19 mouse cellular contexts compared by ENCODE assay signal in the genomic region with DNA sequence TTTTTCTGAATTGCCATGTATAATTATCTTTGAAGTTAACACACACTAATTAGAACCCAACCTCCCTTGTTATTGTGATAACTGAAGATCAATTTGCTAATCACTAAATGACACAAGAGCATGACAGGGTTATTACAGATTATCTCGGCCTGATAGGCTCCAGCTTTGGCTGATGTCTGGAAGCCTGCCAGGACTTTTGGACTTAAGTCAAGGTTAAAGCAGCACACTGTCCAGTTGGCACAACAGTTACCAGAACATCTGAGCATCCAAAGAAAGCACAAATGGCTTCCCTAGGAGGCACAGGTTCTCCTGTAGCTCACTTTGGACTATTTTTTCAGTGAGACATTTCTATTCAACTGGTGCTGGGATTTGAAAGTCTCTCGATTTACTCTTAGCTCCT.
DNase-seq lines count a peak whose midpoint lies in the region; TF ChIP-seq lines count a peak whose summit lies in the region.
"Had no signal": no experiment of that assay in that cellular context is flagged by ENCODE, and none has a peak within 500 bp of the region (broad histone marks: within the 10 kb centered on the region; RNA-seq: fewer than 3 reads in every experiment).

No protein-coding gene starts in this region.

- no peaks in the 10 kb centered on the region for H3K4me1 ChIP-seq in kidney, adult 2 months (ENCODE audit: control insufficient read depth, insufficient read depth, low read length)
- no peaks in the 10 kb centered on the region for H3K4me1 ChIP-seq in heart, adult 2 months (ENCODE audit: control insufficient read depth, insufficient read depth, low read length)
- H3K4me1 ChIP-seq: heart, embryonic 15.5 days; hindbrain, embryonic 10.5 days; megakaryocyte, embryonic 14.5 days; neural tube, embryonic 13.5 days had no signal

- H3K36me3 ChIP-seq in kidney, adult 2 months (ENCODE audit: control insufficient read depth, insufficient read depth, low read length), result no peaks in the 10 kb centered on the region
- H3K36me3 ChIP-seq in heart, adult 2 months (ENCODE audit: control insufficient read depth, insufficient read depth, low read length), result no peaks in the 10 kb centered on the region
- H3K36me3 ChIP-seq: forebrain, embryonic 15.5 days; heart, embryonic 15.5 days; hindbrain, embryonic 10.5 days; neural tube, embryonic 13.5 days had no signal

- TF ChIP-seq CTCF in kidney, adult 2 months (conservative IDR thresholded peaks at IDR 0.05; ENCODE audit: insufficient read depth, insufficient read length, low read depth, low read length), result no peak
- TF ChIP-seq CTCF in heart, adult 2 months (IDR thresholded peaks at IDR 0.05), result no peak

- 68% methylated on average over 2 of the region's 2 CpGs for WGBS in kidney, adult 2 months
- WGBS in heart, adult 2 months, result 69% methylated on average over 2 of the region's 2 CpGs

- no peak overlapping the region for H3K9ac ChIP-seq in heart, adult 2 months (ENCODE audit: low read depth, low read length)
- H3K9ac ChIP-seq: forebrain, embryonic 15.5 days; heart, embryonic 15.5 days; liver, postnatal 0 days; neural tube, embryonic 13.5 days had no signal

- TF ChIP-seq POLR2A in kidney, adult 2 months (IDR thresholded peaks at IDR 0.05; ENCODE audit: low read depth, low read length), result no peak
- no peak for TF ChIP-seq POLR2A in heart, adult 2 months (IDR thresholded peaks at IDR 0.05; ENCODE audit: insufficient read depth, low read depth, low read length)

- no peak overlapping the region for H3K4me3 ChIP-seq in kidney, adult 2 months (ENCODE audit: insufficient read depth, low read depth, low read length)
- no peak overlapping the region for H3K4me3 ChIP-seq in heart, adult 2 months
- H3K4me3 ChIP-seq: forebrain, embryonic 15.5 days; heart, embryonic 15.5 days; hindbrain, embryonic 10.5 days; megakaryocyte, embryonic 14.5 days; neural tube, embryonic 13.5 days had no signal

- H3K27ac ChIP-seq in kidney, adult 2 months (ENCODE audit: insufficient read depth, low read depth, low read length), result no peak overlapping the region
- no peak overlapping the region for H3K27ac ChIP-seq in heart, adult 2 months
- H3K27ac ChIP-seq: forebrain, embryonic 15.5 days; heart, embryonic 15.5 days; hindbrain, embryonic 10.5 days; neural tube, embryonic 13.5 days had no signal

- no peak for TF ChIP-seq EP300 in heart, adult 2 months (IDR thresholded peaks at IDR 0.05; ENCODE audit: insufficient read depth, low read depth, low read length)

- intact Hi-C loops in heart, adult 2 months (cut with DNase I), result no loop called here

- DNase-seq in cerebellum, postnatal 25 days, result peak; percentile 14 to 44
- DNase-seq in cerebellum, adult 11 months, result no peak
- peak; percentile 4 for DNase-seq in kidney, adult 2 months
- DNase-seq in kidney, postnatal 10 days, result no peak
- DNase-seq in adrenal gland, adult 2 months, result peak; percentile 49
- peak; percentile 12 for DNase-seq in brain, adult 2 months (ENCODE audit: low read depth, low spot score)
- no peak for DNase-seq in heart, adult 2 months
- DNase-seq: cerebellum, adult 8-10 months; kidney, adult 18-20 months; kidney, postnatal 25 days; liver, postnatal 0 days; lung, postnatal 14 days; right cerebral cortex, postnatal 4 days; thymus, postnatal 36 days had no signal

- no peaks in the 10 kb centered on the region for H3K27me3 ChIP-seq in kidney, adult 2 months (replicated peaks; ENCODE audit: control insufficient read depth, insufficient read depth, low read length)
- no peaks in the 10 kb centered on the region for H3K27me3 ChIP-seq in heart, adult 2 months (ENCODE audit: control insufficient read depth, insufficient read depth, low read length)
- H3K27me3 ChIP-seq: forebrain, embryonic 15.5 days; heart, embryonic 15.5 days; megakaryocyte, embryonic 14.5 days; neural tube, embryonic 13.5 days had no signal

- H3K79me2 ChIP-seq in heart, adult 2 months (replicated peaks; ENCODE audit: control insufficient read depth, insufficient read depth, low read length), result no peaks in the 10 kb centered on the region

Comparison
In these comparisons a context has a peak if more than half of its experiments do, and no peak if none do; other contexts are left out.
1. DNase-seq: peak in cerebellum, postnatal 25 days (2 of 2), kidney, adult 2 months (single experiment), adrenal gland, adult 2 months (single experiment) and brain, adult 2 months (single experiment); none in cerebellum, adult 11 months (single experiment), kidney, postnatal 10 days (single experiment) and heart, adult 2 months (0 of 2).